Mouse (Mus musculus): ENCODE measurements around the gene Olfr1154.

DNA sequence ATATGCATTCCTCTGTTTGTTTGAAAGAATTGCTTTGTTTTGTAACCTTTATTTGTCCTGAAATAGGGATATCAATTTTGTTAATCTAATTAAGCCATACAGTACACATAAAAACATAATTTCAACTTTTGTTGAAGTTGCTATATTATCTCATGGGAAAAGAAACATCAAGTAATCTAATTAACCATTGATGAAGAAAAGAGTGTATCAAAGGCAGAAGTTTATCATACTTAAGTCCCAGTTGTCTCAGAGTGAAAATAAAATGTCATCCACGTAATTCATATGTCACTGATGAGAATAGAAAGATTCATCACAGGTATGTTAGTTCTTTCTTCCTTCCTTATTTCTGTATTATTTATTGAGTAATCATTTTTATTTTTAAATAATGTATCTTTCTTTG lies 10.3 kb downstream of the Olfr1154 start, which contains the start of gene Olfr1153:
- TF ChIP-seq CTCF (IDR thresholded peaks at IDR 0.05; ENCODE audit: insufficient read depth, low read depth, low read length) (no peak), POLR2A (IDR thresholded peaks at IDR 0.05; ENCODE audit: insufficient read depth, low read depth, low read length) (no peak)
